25 mouse cellular contexts compared by ENCODE assay signal in the genomic region with DNA sequence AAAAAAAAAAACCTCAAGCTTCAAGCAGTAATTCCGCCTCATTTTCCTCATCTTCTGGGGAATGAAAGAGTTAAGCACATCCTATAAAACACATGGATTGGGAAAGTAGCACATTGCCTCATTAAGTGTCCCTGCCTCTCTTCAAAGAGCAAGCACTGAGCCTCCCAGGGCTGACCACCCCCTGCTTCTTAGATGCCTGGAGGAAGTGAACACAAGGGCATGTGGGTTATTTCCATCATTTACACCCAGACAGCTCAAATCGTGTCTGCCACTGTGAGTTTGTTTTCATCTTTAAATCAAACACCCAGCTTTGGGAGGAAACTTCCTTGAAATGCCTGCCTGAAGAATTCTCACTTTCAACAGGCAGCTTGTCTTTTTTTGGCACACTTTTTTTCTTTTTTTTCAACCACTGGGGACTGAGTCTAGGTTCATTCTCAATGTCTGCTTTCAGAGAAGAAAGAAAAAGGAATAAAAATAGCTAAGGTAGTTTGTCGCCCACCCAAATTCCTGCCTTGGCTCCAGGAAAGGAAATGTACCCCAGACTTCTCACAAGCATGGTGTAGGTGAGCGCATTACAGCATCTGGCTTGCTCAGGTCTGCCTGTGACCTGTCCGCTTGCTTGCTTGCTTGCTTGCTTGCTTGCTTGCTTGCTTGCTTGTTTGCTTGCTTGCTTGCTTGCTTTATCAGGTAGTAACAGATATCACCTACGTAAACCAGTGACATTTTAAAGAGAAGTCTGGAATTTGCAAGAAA. TPM values are rescaled to one million over a fixed set of nuclear protein-coding genes. Genes with fewer than 3 reads are reported as not detected.
DNase-seq lines count a peak whose midpoint lies in the region; ATAC-seq lines count a peak whose summit lies in the region.
"Had no signal": no experiment of that assay in that cellular context is flagged by ENCODE, and none has a peak within 500 bp of the region (broad histone marks: within the 10 kb centered on the region; RNA-seq: fewer than 3 reads in every experiment).

No protein-coding gene starts in this region.

- intact Hi-C loops in heart, postnatal 14 days (cut with DNase I) = no loop called here
- intact Hi-C loops in left cerebral cortex, postnatal 4 days (cut with DNase I) = no loop called here

- no peak overlapping the region for H3K9ac ChIP-seq in midbrain, embryonic 16.5 days (ENCODE audit: low read depth, low read length)
- H3K9ac ChIP-seq in midbrain, embryonic 13.5 days (replicated peaks) = no peak overlapping the region
- no peak overlapping the region for H3K9ac ChIP-seq in limb, embryonic 11.5 days (ENCODE audit: low read length)
- H3K9ac ChIP-seq: liver, embryonic 12.5 days; lung, embryonic 15.5 days; neural tube, embryonic 15.5 days; stomach, embryonic 15.5 days had no signal

- peak; percentile 85 for ATAC-seq in midbrain, embryonic 16.5 days
- no peak for ATAC-seq in midbrain, embryonic 13.5 days
- ATAC-seq in limb, embryonic 11.5 days (ENCODE audit: insufficient number of reproducible peaks, low FRiP score, low TSS enrichment, low read depth) = no peak
- ATAC-seq: hindbrain, embryonic 16.5 days; intestine, embryonic 16.5 days had no signal

- peak; percentile 67 for DNase-seq in heart, adult 11 months
- no peak for DNase-seq in heart, postnatal 14 days
- DNase-seq in limb, embryonic 11.5 days (ENCODE audit: low spot score) = peak; percentile 28
- no peak for DNase-seq in left cerebral cortex, postnatal 4 days
- DNase-seq in thymus, postnatal 36 days = no peak
- DNase-seq: adrenal gland, adult 2 months; cerebellum, adult 9-11 months; gastrocnemius, postnatal 10 days; heart, adult 2 months; heart, postnatal 4 days; kidney, postnatal 25 days; lung, postnatal 4 days; right cerebral cortex, postnatal 25 days; thymus, adult 2 months had no signal

- H3K4me3 ChIP-seq in midbrain, embryonic 16.5 days (ENCODE audit: low read depth, low read length) = no peak overlapping the region
- no peak overlapping the region for H3K4me3 ChIP-seq in midbrain, embryonic 13.5 days (replicated peaks)
- no peak overlapping the region for H3K4me3 ChIP-seq in limb, embryonic 11.5 days (ENCODE audit: low read depth, low read length)
- H3K4me3 ChIP-seq: heart, adult 2 months; liver, embryonic 12.5 days; lung, embryonic 15.5 days; midbrain, embryonic 10.5 days; neural tube, embryonic 15.5 days; stomach, embryonic 15.5 days had no signal

- H3K27ac ChIP-seq in midbrain, embryonic 16.5 days (ENCODE audit: low read length) = no peak overlapping the region
- no peak overlapping the region for H3K27ac ChIP-seq in midbrain, embryonic 13.5 days
- peak overlapping the region; percentile 30; the same call in 1 of the 2 replicates for H3K27ac ChIP-seq in limb, embryonic 11.5 days (replicated peaks; ENCODE audit: low read depth, low read length)
- H3K27ac ChIP-seq: heart, adult 2 months; liver, embryonic 12.5 days; lung, embryonic 15.5 days; midbrain, embryonic 10.5 days; neural tube, embryonic 15.5 days; stomach, embryonic 15.5 days had no signal

- no peak overlapping the region for H3K4me2 ChIP-seq in midbrain, embryonic 16.5 days (ENCODE audit: low read length)
- H3K4me2 ChIP-seq in midbrain, embryonic 13.5 days (replicated peaks) = no peak overlapping the region
- no peak overlapping the region for H3K4me2 ChIP-seq in limb, embryonic 11.5 days (ENCODE audit: low read depth, severe bottlenecking)
- H3K4me2 ChIP-seq: liver, embryonic 12.5 days; lung, embryonic 15.5 days; neural tube, embryonic 15.5 days; stomach, embryonic 15.5 days had no signal

- H3K9me3 ChIP-seq in midbrain, embryonic 16.5 days (replicated peaks; ENCODE audit: control insufficient read depth, low read length, poor library complexity, severe bottlenecking) = no peaks in the 10 kb centered on the region
- H3K9me3 ChIP-seq in midbrain, embryonic 13.5 days = no peaks in the 10 kb centered on the region
- H3K9me3 ChIP-seq in limb, embryonic 11.5 days (ENCODE audit: control insufficient read depth, low read length) = no peaks in the 10 kb centered on the region
- H3K9me3 ChIP-seq: liver, embryonic 12.5 days; lung, embryonic 15.5 days; midbrain, embryonic 10.5 days; neural tube, embryonic 15.5 days; stomach, embryonic 15.5 days had no signal

- no peaks in the 10 kb centered on the region for H3K36me3 ChIP-seq in midbrain, embryonic 16.5 days (ENCODE audit: control insufficient read depth, insufficient read depth, low read length)
- no peaks in the 10 kb centered on the region for H3K36me3 ChIP-seq in midbrain, embryonic 13.5 days
- no peaks in the 10 kb centered on the region for H3K36me3 ChIP-seq in limb, embryonic 11.5 days (ENCODE audit: control insufficient read depth, insufficient read depth, low read length)
- H3K36me3 ChIP-seq: liver, embryonic 12.5 days; lung, embryonic 15.5 days; midbrain, embryonic 10.5 days; neural tube, embryonic 15.5 days; stomach, embryonic 15.5 days had no signal

- H3K27me3 ChIP-seq in midbrain, embryonic 16.5 days (ENCODE audit: control insufficient read depth, insufficient read depth, low read depth, low read length) = no peaks in the 10 kb centered on the region
- no peaks in the 10 kb centered on the region for H3K27me3 ChIP-seq in midbrain, embryonic 13.5 days
- H3K27me3 ChIP-seq in limb, embryonic 11.5 days (ENCODE audit: control insufficient read depth, insufficient read depth, low read length) = no peaks in the 10 kb centered on the region
- H3K27me3 ChIP-seq: liver, embryonic 12.5 days; lung, embryonic 15.5 days; neural tube, embryonic 15.5 days; stomach, embryonic 15.5 days had no signal

- no peaks in the 10 kb centered on the region for H3K4me1 ChIP-seq in midbrain, embryonic 16.5 days (ENCODE audit: control insufficient read depth, insufficient read depth, low read length)
- H3K4me1 ChIP-seq in midbrain, embryonic 13.5 days (replicated peaks) = no peaks in the 10 kb centered on the region
- no peaks in the 10 kb centered on the region for H3K4me1 ChIP-seq in limb, embryonic 11.5 days (ENCODE audit: control insufficient read depth, insufficient read depth, low read length)
- H3K4me1 ChIP-seq: lung, embryonic 15.5 days; stomach, embryonic 15.5 days had no signal

- WGBS in midbrain, embryonic 16.5 days = 71% methylated on average over 6 of the region's 6 CpGs
- WGBS in midbrain, embryonic 13.5 days = 70% methylated on average over 6 of the region's 6 CpGs
- 34% methylated on average over 6 of the region's 6 CpGs for WGBS in limb, embryonic 11.5 days

RNA-seq across cellular contexts. Expression of a gene that starts 42.5 kb away (rescaled TPM):
- total RNA-seq in heart, postnatal 14 days (2021) = under 1 TPM in 1 of 2 experiments, not detected in 1; 0.07 TPM
- 0.09 and 0.16 TPM in 2 replicates for polyA plus RNA-seq in midbrain, embryonic 16.5 days (2015; fragmentation: Nextera tagmentation; extraction: Ambion mirVana)
- polyA plus RNA-seq in midbrain, embryonic 13.5 days (2015; fragmentation: Nextera tagmentation; extraction: Ambion mirVana) = 0.03 TPM in 2 replicates
- polyA plus RNA-seq in limb, embryonic 11.5 days (2014; fragmentation: Nextera tagmentation; extraction: Ambion mirVana) = 0.04 and 0.09 TPM in 2 replicates
- under 1 TPM; 0.16 to 0.24 TPM for total RNA-seq in left cerebral cortex, postnatal 4 days (2021)
- total RNA-seq: adrenal gland, adult 2 months; gastrocnemius, postnatal 10 days had no signal
- polyA plus RNA-seq: adrenal gland, adult 2 months; C2C12; heart, adult 2 months; midbrain, embryonic 10.5 days; spleen, adult 2 months had no signal

Comparison
In these comparisons a context has a peak if more than half of its experiments do, and no peak if none do; other contexts are left out.
1. DNase-seq: peak in heart, adult 11 months (single experiment) and limb, embryonic 11.5 days (single experiment); none in heart, postnatal 14 days (0 of 2), left cerebral cortex, postnatal 4 days (single experiment) and thymus, postnatal 36 days (0 of 2).